Mouse (Mus musculus) intestine, postnatal 0 days (tissue): Measurements from ENCODE around the gene Dhx37. TPM values are rescaled to one million over a fixed set of nuclear protein-coding genes. Genes with fewer than 3 reads are reported as not detected.

Experiments used
- ATAC-seq: fragments of 200-750 bp; cut with Nextera tagmentation; 2 replicates; pipeline ENCODE4 v1.8.0; 2017; ENCODE audit warnings: mild to moderate bottlenecking, moderate TSS enrichment, moderate library complexity
- H3K27ac ChIP-seq: fragments of 300-500 bp; sonication (generic); 2 replicates; pipeline ENCODE4 v1.5.1; 2014; ENCODE audit warnings: mild to moderate bottlenecking, low read depth, low read length, moderate library complexity
- H3K27me3 ChIP-seq: fragments of 300-500 bp; sonication (generic); replicated peaks from 2 replicates; pipeline ENCODE4 v1.6.1; 2014; ENCODE audit warnings: low read length, mixed read lengths; ENCODE audit not compliant: control insufficient read depth, insufficient read depth
- H3K36me3 ChIP-seq: fragments of 300-500 bp; sonication (generic); 2 replicates; pipeline ENCODE4 v1.6.1; 2014; ENCODE audit warnings: mild to moderate bottlenecking, moderate library complexity; ENCODE audit not compliant: control insufficient read depth, insufficient read depth
- H3K4me1 ChIP-seq: fragments of 300-500 bp; sonication (generic); replicated peaks from 2 replicates; pipeline ENCODE4 v1.6.1; 2014; ENCODE audit warnings: antibody characterized with exemption, low read length, mixed read lengths; ENCODE audit not compliant: control insufficient read depth, insufficient read depth
- H3K4me2 ChIP-seq: fragments of 300-500 bp; sonication (generic); replicated peaks from 2 replicates; pipeline ENCODE4 v1.6.1; 2014; ENCODE audit warnings: low read depth, mild to moderate bottlenecking, moderate library complexity
- H3K4me3 ChIP-seq: fragments of 300-500 bp; sonication (generic); 2 replicates; pipeline ENCODE4 v1.5.1; 2014; ENCODE audit warnings: low read depth, low read length
- H3K9ac ChIP-seq: fragments of 300-500 bp; sonication (generic); 2 replicates; pipeline ENCODE4 v1.6.1; 2014; ENCODE audit warnings: mild to moderate bottlenecking, low read depth, low read length
- H3K9me3 ChIP-seq: fragments of 300-500 bp; sonication (generic); 2 replicates; pipeline ENCODE4 v1.6.1; 2016; ENCODE audit warnings: mixed run types; ENCODE audit not compliant: control insufficient read depth
- CTCF ChIP-seq: sonication (generic); IDR thresholded peaks from 2 replicates; pipeline ENCODE4 v1.5.1; 2016; ENCODE audit warnings: low read depth, mild to moderate bottlenecking, control low read depth, antibody characterized with exemption, moderate library complexity
- WGBS: fragments of 180-500 bp; shearing (Covaris S2); extraction: QIAGEN DNeasy Blood & Tissue Kit; methylation state at CpG from one replicate; pipeline ENCODE4 v1.1.7; 2014; 5-methylcytosine and 5-hydroxymethylcytosine counted together
- polyA plus RNA-seq: library from polyadenylated mRNA; unstranded; fragments of >200 nt; fragmentation: Nextera tagmentation; extraction: Ambion mirVana; gene quantifications from 2 replicates; pipeline ENCODE4 v1.2.1, GENCODE M21; 2015

The Dhx37 gene
- polyA plus RNA-seq, 1 experiment from 2014 or later, result 2.5 TPM

GRCm38 (mm10) chr5:125408842-125409241, 25.1 kb downstream of the Dhx37 start:
- Histone ChIP-seq H3K36me3 (0 out of 2 replicates have a peak, but pooled peaks cover 7% of the 10 kb centered on the region), H3K4me3 (peak overlapping the region; percentile 26), H3K9me3 (no peaks in the 10 kb centered on the region), H3K27me3 (no peaks in the 10 kb centered on the region), H3K27ac (no peak overlapping the region), H3K4me1 (no peaks in the 10 kb centered on the region), H3K4me2 (peak overlapping the region; percentile 55), H3K9ac (no peak overlapping the region)
- WGBS, result 3% methylated on average over 13 of the region's 13 CpGs
- ATAC-seq, result peak; percentile 34
- no peak for TF ChIP-seq CTCF

GRCm38 (mm10) chr5:125407910-125408575, 25.9 kb downstream of the Dhx37 start:
- Histone ChIP-seq H3K4me2 (no peak overlapping the region; the same call in 1 of the 2 replicates), H3K4me1 (no peaks in the 10 kb centered on the region), H3K36me3 (no peaks in the 10 kb centered on the region), H3K27ac (no peak overlapping the region), H3K4me3 (no peak overlapping the region), H3K27me3 (no peaks in the 10 kb centered on the region), H3K9ac (no peak overlapping the region), H3K9me3 (no peaks in the 10 kb centered on the region)
- no peak for ATAC-seq
- WGBS, result 67% methylated on average over 14 of the region's 14 CpGs
- TF ChIP-seq CTCF, result no peak

GRCm38 (mm10) chr5:125407020-125407830, 26.7 kb downstream of the Dhx37 start:
- Histone ChIP-seq H3K27ac (peak overlapping the region; percentile 83; the same call in 1 of the 2 replicates), H3K4me3 (peak overlapping the region; percentile 59), H3K27me3 (no peaks in the 10 kb centered on the region), H3K9ac (0 out of 2 replicates have a peak overlapping the region, but pooled peaks have one; percentile 56), H3K4me2 (peak overlapping the region; percentile 83), H3K36me3 (no peaks in the 10 kb centered on the region), H3K9me3 (no peaks in the 10 kb centered on the region), H3K4me1 (no peaks in the 10 kb centered on the region)
- TF ChIP-seq CTCF, result no peak
- ATAC-seq, result no peak
- WGBS, result 54% methylated on average over 13 of the region's 13 CpGs

GRCm38 (mm10) chr5:125406322-125407016, 27.5 kb downstream of the Dhx37 start:
- no peak for TF ChIP-seq CTCF
- Histone ChIP-seq H3K4me2 (peak overlapping the region; percentile 83), H3K9ac (peak overlapping the region; percentile 56), H3K27ac (peak overlapping the region; percentile 83), H3K27me3 (no peaks in the 10 kb centered on the region), H3K4me1 (no peaks in the 10 kb centered on the region), H3K4me3 (peak overlapping the region; percentile 59), H3K9me3 (no peaks in the 10 kb centered on the region), H3K36me3 (no peaks in the 10 kb centered on the region)
- 3% methylated on average over 20 of the region's 20 CpGs for WGBS
- ATAC-seq, result peak; percentile 55

GRCm38 (mm10) chr5:125405546-125406248, 28.2 kb downstream of the Dhx37 start:
- Histone ChIP-seq H3K9ac (peak overlapping the region; percentile 58), H3K4me3 (peak overlapping the region; percentile 59), H3K27ac (peak overlapping the region; percentile 83), H3K27me3 (no peaks in the 10 kb centered on the region), H3K9me3 (no peaks in the 10 kb centered on the region), H3K4me1 (no peaks in the 10 kb centered on the region), H3K4me2 (peak overlapping the region; percentile 83), H3K36me3 (no peaks in the 10 kb centered on the region)
- no peak for TF ChIP-seq CTCF
- ATAC-seq, result peak; percentile 74
- under 1% methylated on average over 31 of the region's 31 CpGs for WGBS
